Mouse (Mus musculus) layer of hippocampus, postnatal 14 days (tissue): ENCODE results near the gene Gast. TPM values are rescaled to one million over a fixed set of nuclear protein-coding genes. Genes with fewer than 3 reads are reported as not detected.
"Not testable (repeated sequence)": the region's sequence is repeated elsewhere in the genome, so short reads cannot be mapped to it uniquely, and the experiment has no call there.

ENCODE experiments used
- DNase-seq, 2 experiments: peaks; one replicate each; pipeline ENCODE4 v3.0.0; 2021 to 2022; ENCODE audit warnings: low spot score in 2 of 2, mixed read lengths in 1 of 2
- long read RNA-seq, 2 experiments: library from polyadenylated mRNA; stranded (forward); transcript quantifications; one replicate each; pipeline ENCODE4 v2.0.0; 2021
- total RNA-seq, 2 experiments: library from RNA; stranded (reverse); gene quantifications; 2 replicates each; pipeline ENCODE4 v1.2.3; 2021

Gast gene
- not detected for total RNA-seq
- long read RNA-seq, experiment 1 = 0 reads
- long read RNA-seq, experiment 2 = 0 reads

DNA sequence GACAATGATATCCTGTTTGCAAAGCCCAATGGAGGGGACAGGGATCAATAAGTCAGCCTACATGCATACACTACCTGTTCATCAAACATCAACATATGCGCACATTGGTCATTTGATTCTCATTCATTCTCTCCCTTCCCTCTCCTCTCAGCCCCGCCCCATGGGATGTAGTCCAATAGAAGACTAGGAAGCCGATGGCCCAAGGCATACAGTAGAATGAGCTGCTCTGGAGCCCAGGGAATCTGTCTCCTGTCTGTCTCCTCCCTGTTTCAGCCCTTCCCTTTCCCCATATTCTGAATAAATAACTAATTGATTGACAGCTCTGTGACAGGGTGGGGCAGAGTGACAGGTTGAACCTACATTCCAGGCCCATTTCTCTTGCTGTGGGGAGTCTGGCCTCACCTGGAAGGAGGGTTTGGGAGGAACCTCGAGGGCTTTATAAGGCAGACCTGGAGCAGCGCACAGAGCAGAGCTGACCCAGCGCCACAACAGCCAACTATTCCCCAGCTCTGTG is at the start of gene Gast:
Gene Gast (plus strand): TSS at position 464 of the 514 bp plus-strand sequence.
- no peak for DNase-seq

DNA sequence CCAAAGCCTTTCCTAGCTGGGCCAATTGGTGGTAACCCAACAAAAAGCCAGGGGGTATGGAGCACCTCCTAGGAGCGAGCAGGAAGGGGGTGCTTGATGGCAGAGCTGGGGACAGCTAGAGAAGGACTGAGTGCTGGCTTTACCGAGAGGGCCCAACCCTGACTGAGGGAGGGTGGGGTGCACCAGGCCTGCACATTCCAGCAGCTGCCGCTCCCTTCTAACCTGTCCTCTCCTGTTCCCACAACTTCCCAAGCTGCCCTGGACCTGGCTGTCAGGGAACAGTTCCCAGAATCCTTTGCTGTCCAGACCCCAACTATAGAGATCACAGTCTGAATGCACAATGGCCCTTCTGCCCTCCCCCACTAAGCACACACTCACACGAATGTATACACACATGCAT is 49.2 kb upstream of the Gast start:
- DNase-seq = no peak

DNA sequence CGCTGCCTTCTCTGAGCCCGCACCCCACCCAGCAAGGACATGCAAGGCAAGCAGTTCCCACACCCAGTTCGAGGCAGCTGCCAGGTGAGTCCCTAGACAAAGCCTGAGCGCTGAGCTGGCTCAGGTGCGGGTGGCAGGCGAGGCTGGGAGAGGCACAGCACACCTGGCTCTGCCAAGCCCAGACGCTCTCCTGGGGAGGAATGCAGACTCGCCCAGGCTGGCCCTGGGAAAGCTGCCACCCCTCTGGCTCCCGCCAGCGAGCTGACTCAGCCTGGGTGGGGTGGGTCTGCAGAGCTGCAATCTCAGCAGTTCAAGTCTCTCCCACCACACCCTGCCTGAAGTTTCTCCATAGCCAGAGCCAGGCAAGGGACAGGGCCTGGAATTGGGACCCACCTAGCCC is 47.2 kb upstream of the Gast start:
- DNase-seq = no peak

DNA sequence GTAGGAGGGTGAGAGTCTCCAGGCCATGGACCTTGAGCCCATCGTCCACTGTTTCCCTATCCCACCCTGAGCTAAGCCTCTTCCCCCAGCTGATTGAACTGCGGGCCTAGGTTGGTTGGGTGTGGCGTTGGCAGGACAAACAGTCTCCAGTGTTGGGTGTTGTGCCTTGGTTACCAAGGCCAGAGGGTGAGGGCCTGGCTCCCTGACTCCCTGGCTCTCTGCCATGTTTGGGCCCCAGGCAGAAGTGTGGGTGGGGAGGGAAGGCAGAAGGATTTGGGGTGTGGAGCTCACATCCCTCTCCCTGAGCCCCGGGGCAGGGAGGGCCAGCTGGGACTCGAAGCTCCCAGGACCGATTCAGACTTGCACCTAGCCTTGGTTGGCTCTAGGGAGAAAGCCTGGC is 45.3 kb upstream of the Gast start:
- no peak for DNase-seq

DNA sequence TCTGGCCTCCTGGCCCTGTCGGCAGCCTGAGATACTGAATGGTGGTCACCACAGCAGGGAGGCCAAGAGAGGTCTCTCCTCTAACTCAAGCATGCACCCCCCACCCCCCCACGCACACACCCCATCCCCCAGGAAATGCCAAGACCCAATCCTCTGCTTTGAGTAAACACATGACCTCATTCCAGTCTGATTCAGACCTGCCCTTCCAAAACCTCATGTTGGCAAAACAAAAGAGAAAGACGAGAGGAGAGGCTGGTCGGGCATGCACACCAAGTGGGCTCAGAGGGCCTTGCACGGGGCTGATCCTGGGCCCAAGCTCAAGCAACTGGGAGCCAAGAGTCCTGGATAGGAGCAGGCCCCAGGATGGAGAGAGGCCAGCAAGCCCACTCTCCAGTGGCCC is 44.0 kb upstream of the Gast start:
- no peak for DNase-seq

DNA sequence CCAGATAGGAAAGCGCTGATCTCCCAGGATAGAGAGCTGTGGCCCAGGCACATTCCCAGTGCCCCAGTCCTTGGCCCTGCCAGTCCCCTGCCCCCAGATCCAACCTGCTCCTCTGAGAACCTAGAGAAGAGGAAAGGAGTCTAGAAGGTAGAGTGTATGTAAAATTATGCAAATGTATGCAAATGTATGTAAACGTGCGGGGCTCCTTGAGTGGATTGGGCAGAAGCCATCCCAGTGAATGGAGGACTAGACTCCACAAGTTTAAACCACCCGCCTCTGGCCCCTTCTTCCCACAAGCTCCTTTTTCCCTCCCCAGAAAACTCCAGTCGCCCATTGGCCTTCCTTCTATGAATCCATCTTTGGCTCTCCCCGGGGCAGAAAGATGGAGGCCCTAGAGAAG is 41.3 kb upstream of the Gast start:
- DNase-seq = no peak

DNA sequence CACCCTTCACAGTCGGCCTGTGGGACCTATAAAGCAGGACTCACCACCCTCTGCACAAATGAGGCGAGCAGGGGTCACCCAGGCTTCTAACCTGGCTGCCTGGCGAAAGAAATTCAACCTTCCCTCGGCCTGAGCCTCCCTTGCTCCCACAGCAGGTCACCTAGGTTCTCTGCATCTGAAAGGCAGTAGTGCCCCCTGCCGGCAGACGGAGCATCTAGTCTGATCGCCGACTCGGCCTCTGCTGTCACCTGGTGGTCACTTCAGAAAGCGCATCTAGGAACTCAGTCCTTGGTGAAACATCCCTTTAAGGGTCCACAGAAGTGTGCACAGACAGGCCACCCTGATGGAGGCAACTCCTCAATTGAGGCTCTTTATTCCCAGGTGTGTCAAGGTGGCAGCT is 38.9 kb upstream of the Gast start:
- peak; percentile 80 for DNase-seq

DNA sequence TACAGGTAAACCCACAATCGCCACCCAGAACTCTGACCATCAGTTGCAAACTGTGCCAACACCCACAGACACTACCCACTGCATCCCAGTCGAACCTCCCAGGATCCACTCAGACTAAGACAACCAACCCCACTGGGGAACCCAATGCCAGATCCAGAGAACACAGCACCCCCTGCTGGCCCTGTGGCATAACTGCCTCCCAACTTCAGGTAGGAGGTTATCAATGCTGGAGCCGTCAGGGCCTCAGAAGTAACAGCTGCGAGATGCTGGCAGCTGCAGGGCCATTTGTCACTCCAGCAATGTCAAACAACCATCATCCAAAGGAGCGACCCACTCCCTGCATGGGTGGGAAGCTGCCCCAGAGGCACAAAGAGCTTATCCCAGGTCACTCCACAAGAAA is 36.4 kb upstream of the Gast start:
- DNase-seq = no peak

DNA sequence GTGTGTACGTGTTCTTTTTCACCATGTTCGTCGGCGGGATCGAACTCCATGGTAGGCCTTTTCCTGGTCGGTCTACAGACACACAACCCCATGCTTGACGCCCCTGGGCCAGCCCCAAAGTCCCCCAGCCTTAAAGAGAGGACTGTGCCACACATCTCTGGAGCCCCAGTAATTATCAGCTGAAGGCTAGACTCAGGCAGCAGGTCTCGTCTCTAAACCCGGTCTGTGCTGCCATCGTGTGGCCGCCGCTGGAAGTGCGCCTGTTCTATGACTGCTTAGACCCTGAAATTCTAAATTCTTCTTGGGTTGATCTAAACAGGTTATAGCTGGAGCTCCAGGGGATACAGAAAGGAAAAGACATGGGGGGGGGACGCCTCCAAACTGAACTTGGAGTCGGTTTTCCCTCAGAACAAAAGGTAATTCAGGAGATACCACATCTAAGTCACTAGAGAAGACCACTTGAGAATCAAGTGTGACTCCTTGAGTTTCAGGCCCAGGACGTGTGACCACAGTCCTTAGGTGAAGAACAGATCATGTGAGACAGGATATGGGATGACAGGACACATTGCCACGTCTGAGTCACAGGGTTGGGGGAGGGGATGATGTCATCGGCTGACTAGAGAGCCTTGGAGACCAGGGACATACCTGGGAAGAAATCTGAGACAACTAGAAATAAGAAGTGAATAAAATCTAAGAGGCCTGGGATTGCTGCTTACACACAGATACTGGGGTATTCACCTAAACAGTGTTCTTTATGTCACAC is 35.8 kb upstream of the Gast start:
- peak; percentile 79 to 86 for DNase-seq

DNA sequence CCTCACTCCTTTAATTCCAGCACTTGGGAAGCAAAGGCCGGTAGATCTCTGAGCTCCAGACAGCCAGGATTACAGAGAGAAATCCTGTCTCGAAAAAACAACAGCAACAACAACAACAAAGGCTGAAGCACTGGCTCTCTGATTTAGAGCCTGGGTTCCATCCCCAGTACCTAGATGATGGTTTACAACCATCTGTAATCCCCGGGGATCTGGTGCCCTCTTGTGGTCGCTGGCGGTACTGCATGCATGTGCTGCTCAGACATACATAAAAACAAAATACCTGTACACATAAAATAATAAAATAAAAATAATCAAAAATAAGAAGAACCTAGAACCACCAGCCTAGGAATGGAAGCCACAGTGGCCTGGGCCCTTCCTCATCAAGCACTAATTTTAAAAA is 33.9 kb upstream of the Gast start:
- peak in 1 of 2 experiments; percentile 57 for DNase-seq

DNA sequence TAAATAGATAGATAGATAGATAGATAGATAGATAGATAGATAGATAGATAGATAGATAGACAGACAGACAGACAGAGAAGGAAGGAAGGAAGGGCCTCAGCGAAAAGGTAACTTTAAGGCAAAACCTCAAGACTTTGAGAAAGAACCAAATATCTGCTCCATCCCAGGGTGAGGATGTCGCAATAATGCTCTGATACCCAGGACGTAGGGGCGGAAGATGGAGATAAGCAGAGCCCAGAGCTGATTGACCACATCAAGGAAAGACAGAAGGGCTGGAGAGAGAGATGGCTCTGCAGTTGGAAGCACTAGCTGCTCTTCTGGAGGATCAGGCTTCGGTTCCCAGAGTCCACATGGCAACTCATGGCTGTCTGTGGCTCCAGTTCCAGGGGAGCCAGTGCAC is 32.9 kb upstream of the Gast start:
- no peak for DNase-seq

DNA sequence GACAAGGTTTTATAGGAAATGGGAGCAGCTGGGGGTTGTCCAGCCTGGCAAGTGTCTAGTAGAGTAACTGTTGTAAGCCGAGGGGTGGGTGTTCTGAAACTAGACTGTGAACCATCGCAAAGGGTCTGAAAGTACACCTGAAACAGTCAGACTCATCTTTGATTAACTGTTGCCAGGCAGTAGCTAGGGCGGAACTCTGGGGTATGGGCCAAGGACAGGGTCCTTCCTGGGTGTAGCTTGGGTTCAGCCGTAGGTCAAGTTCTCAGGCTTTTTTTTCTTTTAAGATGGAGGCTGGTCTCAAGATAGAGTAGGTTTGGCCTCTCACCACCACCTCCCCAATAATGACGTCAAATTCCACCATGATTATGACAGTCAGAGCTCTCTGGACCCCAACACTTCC is 26.3 kb upstream of the Gast start:
- DNase-seq = no peak

DNA sequence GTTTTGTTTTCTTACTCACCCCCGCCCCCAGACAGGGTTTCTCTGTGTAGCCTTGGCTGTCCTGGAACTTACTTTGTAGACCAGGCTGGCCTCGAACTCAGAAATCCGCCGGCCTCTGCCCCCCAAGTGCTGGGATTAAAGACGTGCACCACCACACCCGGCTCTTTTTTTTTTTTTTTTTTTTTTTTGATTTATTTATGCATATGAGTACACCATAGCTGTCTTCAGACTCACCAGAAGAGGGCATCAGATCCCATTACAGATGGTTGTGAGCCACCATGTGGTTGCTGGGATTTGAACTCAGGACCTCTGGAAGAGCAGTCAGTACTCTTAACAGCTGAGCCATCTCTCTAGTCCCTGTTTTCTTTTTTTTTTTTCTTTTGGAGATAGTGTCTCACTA is 25.5 kb upstream of the Gast start:
- DNase-seq = not testable (repeated sequence)

DNA sequence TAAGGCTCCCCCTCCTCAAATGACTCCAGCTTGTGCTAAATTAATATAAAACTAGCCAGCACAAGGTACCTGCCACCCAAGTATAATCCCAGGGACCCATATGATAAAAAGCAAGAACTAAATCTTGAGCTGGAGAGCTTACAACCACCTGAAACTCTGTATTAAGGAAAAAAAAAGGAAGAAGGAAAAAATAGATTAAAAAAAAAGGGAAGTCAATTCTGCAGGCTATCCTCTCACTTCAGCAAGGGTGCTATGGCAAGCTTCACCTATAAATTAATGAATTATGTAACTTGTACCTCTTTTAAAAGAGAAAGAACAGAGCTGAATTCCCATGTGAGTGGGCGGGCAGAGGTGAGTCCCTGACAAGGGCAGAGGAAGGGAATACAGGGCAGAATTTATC is 22.6 kb upstream of the Gast start:
- no peak for DNase-seq

DNA sequence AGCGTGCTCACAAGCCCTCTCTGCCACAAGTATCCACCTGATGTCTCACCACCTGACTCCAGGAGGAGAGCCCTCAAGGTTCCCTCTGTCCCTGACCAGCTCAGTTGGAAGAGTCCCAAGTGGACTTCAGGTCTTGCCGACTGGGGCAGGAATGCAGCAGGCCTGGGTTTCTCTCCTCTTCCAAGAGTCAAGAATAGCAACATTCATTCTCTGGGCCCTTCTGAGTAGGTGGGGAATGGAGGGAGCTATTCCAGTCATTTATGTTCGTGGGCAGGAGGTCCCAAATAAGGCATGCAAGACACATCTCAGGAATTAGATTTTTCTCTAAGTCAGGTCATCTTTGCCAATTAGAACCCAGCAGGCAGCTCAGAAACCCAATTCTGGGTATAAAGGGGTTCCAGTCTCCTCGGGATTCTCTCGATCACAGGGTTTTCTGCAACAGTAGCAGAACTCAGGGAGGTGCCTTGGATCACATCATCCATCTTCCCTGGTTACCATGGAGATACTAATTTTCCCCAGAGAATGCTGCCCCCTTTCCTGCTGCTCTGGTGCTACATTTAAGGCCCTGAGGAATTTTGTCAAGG is 22.0 kb upstream of the Gast start:
- peak; percentile 46 to 62 for DNase-seq

DNA sequence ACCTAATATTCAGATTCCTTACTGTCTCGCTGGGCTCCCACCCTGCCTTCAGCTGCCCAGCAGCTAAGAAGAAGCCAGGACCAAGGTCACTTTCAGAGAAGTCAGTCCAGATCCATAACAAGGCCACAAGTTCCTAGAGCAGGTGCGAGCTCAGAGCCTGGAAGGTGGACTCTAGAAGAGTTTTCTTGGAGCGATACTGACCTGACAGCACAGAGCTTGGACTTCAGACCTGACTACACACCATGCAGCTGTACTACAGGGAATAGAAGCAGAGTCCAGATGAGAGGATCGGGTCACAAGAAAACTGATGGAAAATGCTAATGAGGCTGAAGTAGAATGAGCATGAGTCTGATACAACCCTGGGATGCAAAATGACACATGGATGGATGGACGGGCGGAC is 20.8 kb upstream of the Gast start:
- DNase-seq = no peak

DNA sequence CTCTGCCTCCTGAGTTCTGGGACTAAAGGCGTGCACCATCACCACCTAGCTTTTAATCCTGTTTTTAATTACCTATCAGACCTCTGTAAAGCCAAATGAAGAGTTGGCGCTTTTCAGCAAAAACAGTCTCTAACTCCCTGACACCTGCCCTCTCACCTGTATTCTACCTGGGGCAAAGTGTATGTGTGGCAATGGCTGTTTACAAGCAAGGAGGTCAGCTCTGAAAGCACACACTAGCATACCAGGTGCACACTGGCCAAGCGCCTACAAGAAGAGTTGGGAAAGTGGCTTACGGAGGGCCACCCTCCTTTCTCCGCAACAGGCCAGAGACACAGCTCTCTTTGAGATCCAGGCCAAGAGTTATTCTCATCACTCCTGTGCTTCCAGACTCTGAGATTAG is 18.8 kb upstream of the Gast start:
- no peak for DNase-seq

DNA sequence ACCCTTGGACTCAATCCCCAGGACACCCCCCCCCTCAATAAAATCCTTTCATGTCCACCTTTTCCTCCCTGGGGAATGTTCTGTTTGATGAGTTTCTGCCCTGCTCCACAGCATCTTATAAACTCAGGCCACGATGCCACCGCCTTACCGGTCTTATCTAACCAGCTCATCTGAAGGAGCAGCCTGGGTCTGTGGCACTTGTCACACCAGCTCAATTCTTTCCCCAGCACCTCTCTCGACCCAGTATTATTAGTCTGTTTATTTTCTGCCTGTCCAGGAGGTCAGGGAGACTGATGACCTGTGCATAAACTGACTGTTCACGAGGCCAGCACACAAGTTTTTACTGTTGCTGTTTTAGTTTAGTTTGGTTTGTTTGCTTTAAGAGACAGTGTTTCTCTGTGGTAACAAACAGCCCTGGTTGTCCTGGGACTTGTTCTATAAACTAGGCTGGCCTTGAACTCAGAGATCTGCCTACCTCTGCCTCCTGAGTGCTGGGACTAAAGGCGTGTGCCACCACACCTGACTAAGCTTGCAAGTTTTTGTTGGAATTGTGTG is 16.3 kb upstream of the Gast start:
- DNase-seq = no peak

DNA sequence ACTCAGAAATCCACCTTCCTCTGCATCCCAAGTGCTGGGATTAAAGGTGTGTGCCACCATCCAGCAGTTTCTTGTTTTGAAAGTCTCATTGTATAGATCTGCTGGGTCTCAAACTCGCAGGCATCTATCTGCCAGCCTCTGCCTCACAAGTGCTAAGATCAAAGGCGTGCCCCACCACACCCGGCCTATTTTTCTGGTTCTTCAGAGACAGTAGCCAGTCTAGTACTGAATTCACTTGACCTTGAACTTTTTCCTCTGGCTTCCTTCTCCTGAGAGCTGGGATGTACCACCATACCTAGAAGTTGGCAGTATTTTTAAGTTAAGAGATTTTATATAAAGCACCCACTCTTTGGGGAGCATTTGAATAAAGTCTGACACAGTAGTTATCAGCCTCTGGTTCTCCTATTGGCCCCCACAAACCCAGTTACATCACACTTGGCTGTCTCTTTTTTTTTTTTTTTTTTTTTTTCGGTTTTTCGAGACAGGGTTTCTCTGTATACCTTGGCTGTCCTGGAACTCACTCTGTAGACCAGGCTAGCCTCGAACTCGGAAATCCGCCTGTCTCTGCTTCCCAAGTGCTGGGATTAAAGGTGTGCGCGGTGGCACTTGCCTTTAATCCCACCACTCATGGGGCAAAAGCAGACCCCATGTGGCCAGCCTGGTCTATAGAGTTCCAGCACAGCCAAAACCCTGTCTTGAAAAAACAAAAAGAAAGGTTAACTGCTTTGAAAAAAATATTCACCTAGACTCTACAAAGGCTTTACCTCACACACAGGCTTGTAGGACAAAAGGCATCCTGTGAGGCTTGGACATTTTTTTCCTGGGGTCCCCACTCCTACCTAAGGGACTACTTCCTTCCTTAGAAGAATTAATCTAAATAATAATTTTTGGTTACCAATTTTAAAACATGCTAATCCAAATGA is 15.4 kb upstream of the Gast start:
- no peak for DNase-seq

DNA sequence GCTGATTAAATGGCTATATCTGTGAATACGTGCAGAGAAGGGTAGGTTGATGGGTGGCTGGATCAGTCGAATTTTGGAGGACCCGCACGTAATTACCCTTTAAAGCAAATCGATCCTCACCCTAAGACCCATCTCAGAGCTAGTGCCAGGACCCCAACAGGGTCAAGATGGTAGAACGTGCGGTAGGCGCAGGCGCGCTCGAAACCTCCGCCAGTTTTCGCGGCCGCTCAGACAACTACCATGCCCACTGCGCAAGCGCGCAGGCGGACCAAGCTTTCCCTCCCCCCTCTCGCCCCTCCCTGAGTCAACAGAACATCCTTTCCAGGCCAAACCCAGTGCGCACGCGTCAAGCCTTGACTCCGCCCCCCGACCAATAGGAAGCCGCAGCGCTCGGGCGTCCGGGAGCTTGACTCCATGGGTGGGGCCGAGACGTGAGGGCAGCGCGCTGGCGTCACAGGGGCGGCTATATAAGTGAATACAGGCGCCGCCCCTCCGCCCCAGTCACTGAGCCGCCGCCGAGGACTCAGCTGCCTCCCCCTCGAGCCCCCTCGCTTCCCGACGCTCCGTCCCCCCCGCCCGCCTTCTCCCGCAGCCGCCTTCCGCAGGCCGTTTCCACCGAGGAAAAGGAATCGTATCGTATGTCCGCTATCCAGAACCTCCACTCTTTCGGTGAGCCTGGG is 14.6 kb upstream of the Gast start, which contains the start of gene Eif1:
Gene Eif1 (plus strand): TSS at position 394 of the 680 bp plus-strand sequence.
- DNase-seq = peak; percentile 99 to 100

DNA sequence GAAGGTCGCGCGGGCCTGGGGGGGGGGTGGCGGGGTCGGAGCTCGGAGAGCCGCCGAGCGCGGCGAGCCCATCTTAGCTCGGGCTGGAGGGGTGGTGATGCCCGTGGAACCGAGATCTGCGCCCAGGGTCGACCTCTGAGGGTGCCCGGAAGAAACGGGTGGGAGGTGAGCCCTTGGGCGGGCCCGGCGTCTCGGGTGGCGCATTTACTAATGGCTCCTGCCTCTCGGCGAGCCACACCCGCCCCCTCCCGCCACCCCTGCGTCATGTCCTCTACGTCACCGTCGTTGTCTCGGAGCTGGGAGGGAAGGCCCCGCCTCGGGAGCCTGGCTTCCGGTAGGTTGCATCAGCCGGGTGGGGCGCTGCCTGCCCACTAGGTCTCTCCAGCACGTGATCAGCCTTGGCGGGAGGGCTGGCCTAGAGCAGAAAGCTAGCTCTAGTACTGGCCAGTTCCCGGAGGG is 14.0 kb upstream of the Gast start:
- peak; percentile 88 to 95 for DNase-seq
